Mouse (Mus musculus): ENCODE results near the gene Syvn1.

Syvn1 gene

DNA sequence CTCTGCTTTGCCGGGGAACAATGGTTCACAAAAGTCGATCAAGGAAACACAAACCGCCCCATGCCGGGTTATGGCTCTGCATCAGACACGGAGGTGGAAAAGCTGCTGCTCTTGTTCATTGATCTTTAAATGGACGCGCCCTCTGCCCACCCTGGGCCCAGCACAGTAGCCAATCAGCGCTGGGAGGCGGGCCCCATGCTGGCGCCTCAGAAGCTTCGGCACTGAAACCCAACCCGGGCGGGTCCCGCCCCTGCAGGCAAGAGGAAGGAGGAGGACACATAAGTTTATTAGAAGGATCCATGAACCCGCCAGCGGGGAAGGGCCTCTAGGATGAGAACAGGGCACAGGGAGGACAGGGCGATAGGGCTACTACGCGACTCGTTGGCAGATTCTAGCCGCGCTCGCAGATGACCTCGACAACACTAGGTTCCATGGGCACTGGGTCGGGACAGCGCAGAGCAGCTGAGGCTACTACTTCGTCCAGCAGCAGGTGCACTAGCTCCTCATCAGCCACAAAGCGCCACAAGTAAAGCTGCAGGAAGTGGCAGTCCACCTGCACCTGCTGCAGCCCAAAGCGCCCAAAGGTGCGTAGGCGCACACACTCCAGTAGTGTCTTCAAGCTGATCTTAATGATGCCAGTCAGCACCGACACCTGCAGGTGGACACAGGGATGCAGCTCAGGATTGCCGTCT, 21.5 kb downstream of the Syvn1 start, which contains the start of gene Tm7sf2:
TSS of gene Tm7sf2 (minus strand) at position 650 of the 692 bp plus-strand sequence.
- DNase-seq (ENCODE audit: low read depth, low spot score), result no peak

DNA sequence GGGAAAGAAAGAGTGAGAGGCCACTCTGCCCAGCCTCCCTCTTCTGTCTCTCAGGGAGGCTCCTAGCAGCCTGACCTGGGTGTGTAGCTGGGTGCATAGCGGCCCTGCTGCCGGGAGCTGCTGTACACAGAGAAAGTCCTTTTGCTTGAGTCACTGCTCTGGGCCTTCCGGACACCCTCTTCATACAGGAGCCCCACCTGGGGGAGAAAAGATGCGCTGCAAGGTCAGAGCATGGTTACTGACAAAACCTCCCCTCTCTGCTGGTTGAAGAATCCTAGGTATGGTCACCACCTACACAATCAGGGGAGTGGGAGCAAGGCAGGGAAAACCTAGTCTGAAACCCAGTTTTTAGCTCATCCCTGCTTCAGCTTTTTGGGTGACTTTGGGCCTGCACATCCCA, 22.6 kb downstream of the Syvn1 start:
- no peak for DNase-seq (ENCODE audit: low read depth, low spot score)

DNA sequence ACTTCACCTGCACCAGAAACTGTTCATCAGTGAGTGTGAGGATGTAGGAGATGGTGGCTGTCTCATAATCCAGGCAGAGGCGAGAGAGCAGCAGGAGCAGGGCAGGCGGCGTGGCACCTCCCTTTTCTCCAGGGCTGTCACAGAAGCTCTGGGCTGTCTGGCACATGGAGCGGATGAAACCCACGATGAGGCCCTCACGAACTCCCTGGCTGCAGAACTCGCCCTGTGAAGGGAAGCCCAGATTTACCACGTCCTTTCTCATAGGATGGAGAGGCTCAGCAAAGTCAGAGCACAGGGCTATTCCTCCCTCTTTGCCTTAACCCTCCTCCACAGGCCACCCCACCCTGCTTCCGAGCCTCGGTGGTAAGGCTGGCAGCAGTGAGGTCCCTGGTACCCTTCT, 23.5 kb downstream of the Syvn1 start:
- no peak for DNase-seq (ENCODE audit: low read depth, low spot score)

DNA sequence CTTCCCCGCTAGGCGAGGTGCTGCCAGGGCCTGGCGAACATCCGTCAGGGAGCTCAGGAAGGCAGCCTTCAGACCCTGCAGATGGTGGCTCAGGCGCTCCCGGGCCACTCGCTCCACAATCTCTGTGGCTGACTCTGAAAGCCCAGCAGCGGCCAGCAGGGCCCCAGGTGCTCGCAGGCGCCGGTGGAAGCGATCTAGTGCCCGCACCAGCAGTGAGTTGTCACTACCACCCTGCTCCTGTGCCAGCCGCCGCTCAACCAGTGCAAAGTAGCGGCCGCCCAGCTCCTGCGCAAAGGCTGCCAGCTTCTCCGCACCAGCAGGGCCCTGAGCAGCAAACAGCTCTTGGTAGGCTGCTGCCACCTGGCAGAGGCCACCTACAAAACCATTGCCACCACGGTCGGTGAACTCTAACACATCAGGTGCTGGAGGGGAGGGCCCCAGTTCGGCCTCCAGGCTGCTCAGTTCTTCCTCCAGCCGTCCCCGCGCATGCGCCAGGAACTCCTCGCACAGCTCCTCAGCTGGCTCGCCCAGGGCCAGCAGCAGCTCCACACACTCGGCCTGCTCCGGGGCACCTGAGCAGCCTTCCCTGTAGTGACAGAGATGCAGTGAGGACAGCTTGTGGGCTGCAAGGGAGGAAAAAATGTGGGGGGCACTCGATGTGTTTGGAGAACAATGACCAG, 24.3 kb downstream of the Syvn1 start:
- no peak for DNase-seq (ENCODE audit: low read depth, low spot score)

DNA sequence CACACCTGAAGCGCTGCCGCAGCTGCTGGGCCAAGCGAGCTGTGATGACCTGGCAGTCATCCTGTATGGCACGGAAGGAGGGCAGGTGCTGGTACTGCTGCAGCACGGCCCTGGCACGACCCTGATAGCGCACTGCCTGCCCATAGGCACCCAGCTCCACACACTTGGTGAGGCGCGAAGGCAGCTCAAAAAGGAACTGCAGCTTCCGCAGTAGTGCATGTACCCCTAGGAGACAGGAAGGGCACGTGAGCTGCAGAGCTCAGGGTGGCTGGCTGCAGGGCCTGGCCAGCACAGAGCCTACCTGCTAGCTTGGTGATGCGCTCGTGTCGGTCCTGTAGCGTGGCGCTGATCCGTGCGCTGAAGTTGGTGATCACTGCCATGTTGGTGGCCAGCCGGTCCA, 24.9 kb downstream of the Syvn1 start:
- no peak for DNase-seq (ENCODE audit: low read depth, low spot score)

DNA sequence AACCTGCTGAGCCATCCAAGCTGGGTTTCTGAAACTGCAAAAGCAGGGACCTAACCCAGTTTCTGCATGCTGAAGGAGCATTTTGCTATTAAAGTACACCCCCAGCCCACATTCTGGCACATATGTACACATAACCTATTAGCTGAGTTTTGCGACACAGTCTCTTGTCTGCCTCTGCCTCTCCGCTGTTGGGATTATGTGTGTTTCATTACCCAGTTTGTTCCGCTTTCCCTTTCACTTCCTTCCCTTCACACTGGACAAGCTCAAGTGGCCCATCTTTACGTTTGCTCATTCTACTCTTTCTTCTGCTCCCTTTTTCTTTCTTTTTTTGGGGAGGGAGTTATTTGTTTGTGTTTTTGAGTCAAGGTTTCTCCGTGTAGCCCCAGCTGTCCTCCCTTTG, 27.5 kb downstream of the Syvn1 start:
- DNase-seq (ENCODE audit: low read depth, low spot score), result no peak

DNA sequence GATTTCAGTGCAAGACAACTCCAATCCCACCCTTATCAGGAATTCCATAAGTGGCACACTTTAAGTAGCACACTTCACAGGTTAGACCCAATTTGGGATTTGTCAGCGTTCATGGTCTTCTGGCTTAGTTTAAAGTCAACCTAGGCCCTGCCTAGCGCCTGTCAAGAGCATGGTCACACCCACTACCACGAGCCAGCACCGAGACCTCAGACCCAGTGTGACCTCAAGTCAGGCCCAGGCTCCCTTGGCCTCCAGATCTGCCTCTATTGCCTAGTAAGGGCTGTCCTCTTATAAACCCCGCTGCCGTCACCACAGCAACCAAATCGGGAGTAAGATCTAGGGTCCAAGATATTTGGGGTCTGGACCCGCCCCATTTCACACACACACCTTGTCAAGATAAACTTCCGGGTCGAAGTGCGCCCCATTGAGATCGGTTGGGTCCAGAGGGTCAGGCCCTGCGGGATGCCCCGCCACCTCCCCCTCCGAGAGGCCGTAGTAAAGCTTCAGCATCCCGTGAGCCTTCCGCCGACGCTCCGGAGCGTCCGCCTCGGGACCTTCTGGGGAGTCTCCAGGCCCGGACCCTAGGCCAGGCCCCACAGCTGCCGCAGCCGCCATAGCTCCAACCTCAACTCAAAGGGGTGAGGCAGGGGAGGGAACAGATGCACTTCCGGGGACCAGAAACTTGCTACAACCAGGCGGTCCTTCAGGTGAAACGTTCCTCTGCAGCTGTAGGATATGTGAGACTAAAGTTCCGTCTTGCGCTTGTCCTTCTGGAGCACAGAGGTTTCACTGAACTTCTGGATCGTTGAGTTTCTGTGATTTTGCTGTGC, 30.4 kb downstream of the Syvn1 start, which contains the start of gene Vps51:
TSS of gene Vps51 (minus strand) at position 668 of the 830 bp plus-strand sequence.
- peak; percentile 90 for DNase-seq (ENCODE audit: low read depth, low spot score)

DNA sequence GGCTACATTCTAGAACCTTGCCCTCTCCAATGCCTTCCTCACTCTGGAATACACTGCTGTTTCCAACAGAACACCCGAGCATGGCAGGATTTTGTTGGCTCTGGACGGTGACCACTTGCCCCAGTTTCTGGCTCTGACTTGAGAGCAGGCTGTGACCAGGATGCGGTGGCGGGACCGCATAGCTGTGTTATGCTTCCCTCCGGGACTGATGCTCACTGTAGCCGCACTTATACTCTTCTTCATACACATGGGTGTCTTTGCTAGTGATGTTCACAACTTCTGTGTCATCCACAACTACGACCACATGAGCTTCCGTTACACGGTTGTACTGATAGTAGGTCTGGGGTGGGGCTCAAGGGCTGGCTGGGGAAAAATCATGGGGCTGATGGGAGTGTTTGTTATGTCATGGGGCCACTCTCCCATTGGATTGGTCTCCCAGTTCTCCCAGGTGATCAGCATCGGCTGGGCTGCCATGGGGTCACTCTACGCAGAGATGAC, 33.7 kb downstream of the Syvn1 start, which contains the start of gene Tmem262:
TSS of gene Tmem262 (plus strand) at position 51 of the 498 bp plus-strand sequence.
- DNase-seq (ENCODE audit: low read depth, low spot score), result no peak

DNA sequence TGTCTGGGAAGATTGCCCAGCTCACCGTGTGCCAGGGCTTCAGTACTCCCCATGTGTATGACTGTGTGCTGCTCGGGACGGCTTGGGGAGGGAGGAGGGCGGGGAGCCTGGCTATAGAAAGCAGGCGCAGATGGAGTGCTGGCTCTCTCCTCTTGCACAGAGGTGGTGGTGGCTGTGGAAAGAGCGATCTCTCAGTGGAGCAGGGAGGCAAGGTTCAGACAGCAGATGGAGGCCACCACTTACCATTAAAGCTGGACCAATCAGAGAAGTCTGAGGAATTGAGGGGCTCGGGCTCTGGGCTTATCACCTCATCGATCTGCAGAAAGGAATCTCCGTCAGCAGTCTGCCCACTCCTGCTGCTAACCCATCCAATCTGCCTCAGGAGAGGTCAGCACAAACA, 35.8 kb downstream of the Syvn1 start, which contains the start of gene Gm28374:
TSS of gene Gm28374 (minus strand) at position 101 of the 400 bp plus-strand sequence.
- DNase-seq (ENCODE audit: low read depth, low spot score), result no peak

DNA sequence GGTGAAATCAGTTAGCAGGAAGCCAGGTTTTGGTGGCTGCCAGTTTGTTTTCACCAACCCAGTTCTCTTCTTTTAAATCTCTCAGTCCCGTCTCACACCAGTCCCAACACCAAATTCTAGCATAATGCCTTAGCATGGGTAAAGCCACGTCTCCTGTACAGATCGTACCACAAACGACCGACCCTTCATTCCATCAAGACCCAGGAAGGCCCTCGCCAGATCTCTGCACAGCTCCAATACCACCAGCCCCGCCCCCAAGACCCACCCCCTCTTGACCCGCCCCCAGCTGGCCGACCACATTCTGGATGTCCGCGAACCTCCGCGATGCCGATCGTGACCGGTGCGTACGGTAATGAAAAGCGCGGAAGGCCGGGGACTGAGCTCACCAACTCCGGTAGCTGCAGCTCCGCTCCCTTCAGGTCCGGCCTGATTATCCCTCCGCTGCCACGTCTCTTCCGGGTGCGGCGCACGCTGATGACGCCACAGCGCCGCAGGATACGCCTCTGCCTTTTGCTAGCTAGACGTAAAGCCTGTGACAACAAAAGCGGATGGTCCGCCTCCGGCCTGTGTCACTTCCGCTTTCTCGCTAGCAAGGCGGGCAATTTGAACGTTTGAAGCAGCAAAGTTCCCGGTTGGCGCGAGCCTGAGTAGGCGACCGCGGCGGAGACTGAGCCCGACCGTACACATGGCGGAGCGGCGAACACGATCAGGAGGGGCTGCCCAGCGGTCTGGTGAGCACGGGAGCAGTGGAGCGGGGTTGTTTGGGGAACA, 38.3 kb downstream of the Syvn1 start, which contains the start of the genes Zfpl1 and Cdca5:
TSS of gene Zfpl1 (minus strand) at position 479 of the 771 bp plus-strand sequence.
TSS of gene Cdca5 (plus strand) at position 506 of the 771 bp plus-strand sequence.
- DNase-seq (ENCODE audit: low read depth, low spot score), result peak; percentile 97

DNA sequence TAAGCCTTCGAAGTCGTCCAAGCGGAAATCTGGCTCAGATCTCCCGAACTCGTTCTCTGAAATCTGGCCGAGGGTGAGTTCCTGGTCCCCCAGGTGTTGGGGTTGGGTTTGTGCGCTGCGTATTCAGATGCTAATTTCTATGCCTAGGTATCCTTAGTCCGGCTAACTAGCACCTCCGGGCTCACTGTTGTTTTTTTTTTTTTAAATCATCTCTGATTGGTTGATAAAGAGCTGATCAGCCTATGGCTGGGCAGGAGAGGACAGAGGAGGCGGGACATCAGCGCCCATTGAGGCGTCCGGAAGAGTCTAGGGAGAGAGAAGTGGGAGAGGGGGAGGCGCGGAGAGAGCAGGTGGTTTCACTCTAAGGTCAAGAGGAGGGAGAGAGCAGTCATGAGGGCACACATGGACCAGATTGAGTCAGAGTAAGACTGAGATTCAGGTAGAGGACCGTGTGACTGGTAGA, 39.1 kb downstream of the Syvn1 start:
- no peak for DNase-seq (ENCODE audit: low read depth, low spot score)

DNA sequence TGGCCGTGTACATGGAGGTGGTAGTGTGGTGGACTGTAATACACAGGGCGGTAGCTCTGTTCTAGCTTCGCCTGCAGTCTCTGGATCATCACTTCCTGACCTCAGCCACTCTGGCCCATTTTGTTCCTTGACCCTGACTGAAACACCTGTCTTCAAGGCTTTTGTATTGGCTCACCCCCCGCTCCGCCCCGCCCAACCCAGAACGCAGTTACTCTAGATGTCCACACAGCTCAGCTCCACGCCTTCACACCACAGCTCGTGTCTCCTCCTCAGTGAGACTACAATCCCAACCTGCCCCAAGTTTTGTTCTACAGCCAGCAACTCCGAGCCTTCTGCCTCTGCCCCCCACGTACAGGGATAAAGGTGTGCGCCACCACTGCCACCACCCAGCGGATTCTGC, 42.5 kb downstream of the Syvn1 start:
- DNase-seq (ENCODE audit: low read depth, low spot score), result no peak

DNA sequence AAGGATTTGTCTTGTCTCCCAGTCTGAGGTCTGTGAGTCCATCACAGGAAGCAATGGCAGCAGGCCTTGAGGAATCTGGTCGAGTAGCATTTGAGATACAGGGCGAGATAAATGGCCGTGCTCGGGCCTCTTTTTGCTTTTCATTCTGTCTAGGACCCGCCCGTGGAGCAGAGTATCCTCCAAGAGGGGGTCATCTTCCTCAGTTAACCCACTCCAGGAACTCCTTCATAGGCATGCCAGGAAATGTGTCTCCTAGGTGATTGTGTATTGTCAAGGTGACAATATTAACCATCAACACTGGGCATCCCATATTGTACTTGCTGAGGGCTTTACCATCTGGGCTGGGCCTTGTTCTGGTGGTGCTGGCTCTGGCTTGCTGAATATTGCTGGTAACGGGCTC, 47.7 kb downstream of the Syvn1 start, which contains the start of gene AC131692.1:
TSS of gene AC131692.1 (plus strand) at position 301 of the 400 bp plus-strand sequence.
- no peak for DNase-seq (ENCODE audit: low read depth, low spot score)

DNA sequence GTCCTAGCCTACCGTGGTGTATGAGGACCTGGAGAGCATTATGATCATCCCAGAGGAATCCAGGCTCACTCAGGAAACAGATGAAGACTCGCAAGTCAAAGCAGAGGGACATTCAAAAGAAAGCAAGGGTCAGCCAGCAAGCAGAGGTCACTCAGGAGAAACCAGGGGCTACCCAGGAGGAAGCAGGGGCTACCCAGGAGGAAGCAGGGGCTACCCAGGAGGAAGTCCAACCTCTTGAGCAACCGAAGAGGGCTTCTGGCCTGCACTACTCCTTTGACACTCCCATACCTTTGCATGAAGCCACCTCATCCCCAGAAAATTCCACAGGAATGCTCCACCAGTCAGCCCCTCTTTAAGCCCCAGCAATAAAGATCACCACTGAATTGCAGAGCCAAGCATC, 51.5 kb downstream of the Syvn1 start:
- DNase-seq (ENCODE audit: low read depth, low spot score), result no peak

DNA sequence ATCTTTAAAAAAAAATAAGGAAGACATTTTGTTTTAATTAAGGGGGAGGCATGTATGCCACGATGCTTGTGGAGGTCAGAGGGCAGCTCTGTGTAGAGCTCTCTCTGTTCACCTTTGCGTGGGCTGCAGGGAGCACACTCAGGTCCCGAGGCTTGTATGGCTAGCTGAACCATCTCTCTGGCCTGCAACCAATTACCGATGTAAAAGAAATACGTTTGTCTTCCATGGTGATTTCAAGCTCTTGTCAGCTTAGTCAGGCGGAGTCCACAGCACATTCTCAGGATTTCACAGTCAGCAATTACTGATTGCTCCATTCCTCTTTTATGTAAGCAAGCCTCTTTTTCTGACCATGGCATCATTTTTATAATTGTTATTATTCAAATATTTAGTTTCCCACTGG, 54.8 kb downstream of the Syvn1 start:
- DNase-seq (ENCODE audit: low read depth, low spot score), result no peak

DNA sequence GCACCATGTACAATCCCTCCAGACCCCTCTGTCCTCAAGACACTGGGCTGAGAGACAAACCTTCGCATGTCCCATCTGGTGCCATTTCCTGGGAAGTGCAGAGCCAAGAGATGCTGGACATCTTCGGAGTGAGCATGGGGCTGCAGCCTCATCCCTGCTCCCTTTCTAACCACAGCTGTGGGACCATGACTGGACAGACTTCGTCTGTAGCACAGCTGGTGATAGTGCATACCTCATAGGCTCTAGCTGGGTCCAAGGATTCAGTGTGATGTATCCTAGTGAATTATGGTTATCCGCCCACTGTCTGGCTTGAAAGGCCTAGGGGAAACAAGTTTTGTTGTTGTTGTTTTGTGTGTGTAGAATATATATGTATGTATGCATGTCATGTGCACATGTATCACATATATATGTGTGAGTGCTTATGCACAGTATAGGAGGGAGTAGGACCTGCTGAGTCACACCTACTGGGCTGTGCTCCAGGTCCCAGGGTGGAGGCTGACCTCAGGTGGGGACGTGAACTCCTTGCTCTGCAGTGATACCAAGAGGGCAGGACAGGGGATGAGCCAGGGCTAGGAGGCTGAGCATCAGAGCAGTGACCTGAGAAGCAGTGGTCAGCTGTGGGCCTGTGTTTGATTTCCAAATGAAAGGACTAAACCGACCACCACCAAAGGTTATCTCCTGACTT, 55.9 kb downstream of the Syvn1 start:
- DNase-seq (ENCODE audit: low read depth, low spot score), result no peak
